Comparison of ENCODE assay signal across 10 mouse cellular contexts in the genomic region with DNA sequence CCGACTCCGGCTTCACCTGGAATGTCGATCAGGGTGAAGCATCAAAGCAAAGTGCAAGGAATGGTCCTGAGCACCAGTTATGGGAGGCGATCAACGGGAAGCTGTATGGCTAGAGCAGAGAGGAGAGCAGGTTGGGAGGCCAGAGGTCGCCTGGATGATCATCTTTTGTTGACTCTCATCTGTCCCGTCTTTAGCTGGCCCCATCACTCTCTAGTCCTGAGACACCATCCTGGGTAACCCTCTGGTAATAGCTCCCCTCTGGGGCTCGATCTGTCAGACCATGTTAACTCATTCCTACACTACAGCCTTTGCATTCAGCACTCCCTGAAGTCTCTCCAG. TPM values are rescaled to one million over a fixed set of nuclear protein-coding genes. Genes with fewer than 3 reads are reported as not detected.
DNase-seq lines count a peak whose midpoint lies in the region; ATAC-seq and TF ChIP-seq lines count a peak whose summit lies in the region.
"Had no signal": no experiment of that assay in that cellular context is flagged by ENCODE, and none has a peak within 500 bp of the region (broad histone marks: within the 10 kb centered on the region; RNA-seq: fewer than 3 reads in every experiment).

No protein-coding gene starts in this region.

- H3K27ac ChIP-seq in left cerebral cortex, adult 2 months = peak overlapping the region; percentile 71
- 0 out of 2 replicates have a peak overlapping the region, but pooled peaks have one; percentile 18 for H3K27ac ChIP-seq in forebrain, embryonic 10.5 days
- H3K27ac ChIP-seq in hindbrain, embryonic 13.5 days = peak overlapping the region; percentile 90
- H3K27ac ChIP-seq in midbrain, embryonic 15.5 days = peak overlapping the region; percentile 81
- H3K27ac ChIP-seq in cerebellum, adult 2 months (ENCODE audit: insufficient read depth, low read length) = no peak overlapping the region
- H3K27ac ChIP-seq: embryonic facial prominence, embryonic 13.5 days had no signal

- peak overlapping the region; percentile 32 for H3K4me3 ChIP-seq in left cerebral cortex, adult 2 months
- no peak overlapping the region for H3K4me3 ChIP-seq in forebrain, embryonic 10.5 days
- no peak overlapping the region for H3K4me3 ChIP-seq in hindbrain, embryonic 13.5 days
- no peak overlapping the region for H3K4me3 ChIP-seq in midbrain, embryonic 15.5 days
- no peak overlapping the region for H3K4me3 ChIP-seq in cerebellum, adult 2 months (replicated peaks; ENCODE audit: insufficient read depth, low read depth, low read length)
- H3K4me3 ChIP-seq: embryonic facial prominence, embryonic 13.5 days; lung, embryonic 15.5 days had no signal

- no peak overlapping the region for H3K9ac ChIP-seq in hindbrain, embryonic 13.5 days
- H3K9ac ChIP-seq in midbrain, embryonic 15.5 days = no peak overlapping the region
- H3K9ac ChIP-seq: embryonic facial prominence, embryonic 13.5 days; lung, embryonic 15.5 days had no signal

- no peaks in the 10 kb centered on the region for H3K36me3 ChIP-seq in forebrain, embryonic 10.5 days (replicated peaks)
- H3K36me3 ChIP-seq in hindbrain, embryonic 13.5 days = no peaks in the 10 kb centered on the region
- no peaks in the 10 kb centered on the region for H3K36me3 ChIP-seq in midbrain, embryonic 15.5 days (replicated peaks)
- H3K36me3 ChIP-seq: embryonic facial prominence, embryonic 13.5 days; lung, embryonic 15.5 days had no signal

- no peaks in the 10 kb centered on the region for H3K9me3 ChIP-seq in forebrain, embryonic 10.5 days
- H3K9me3 ChIP-seq in hindbrain, embryonic 13.5 days = no peaks in the 10 kb centered on the region
- no peaks in the 10 kb centered on the region for H3K9me3 ChIP-seq in midbrain, embryonic 15.5 days
- H3K9me3 ChIP-seq: embryonic facial prominence, embryonic 13.5 days; lung, embryonic 15.5 days had no signal

- intact Hi-C loops in left cerebral cortex, adult 2 months (cut with DNase I) = no loop called here

- TF ChIP-seq POLR2A in cerebellum, adult 2 months (IDR thresholded peaks at IDR 0.05; ENCODE audit: borderline replicate concordance, insufficient read depth, low read length) = no peak

- ATAC-seq in hindbrain, embryonic 13.5 days (ENCODE audit: low FRiP score) = no peak
- ATAC-seq in midbrain, embryonic 15.5 days (replicated peaks) = no peak

- WGBS in forebrain, embryonic 10.5 days = 83% methylated on average over 8 of the region's 8 CpGs
- WGBS in hindbrain, embryonic 13.5 days = 81% methylated on average over 8 of the region's 8 CpGs
- WGBS in midbrain, embryonic 15.5 days = 72% methylated on average over 8 of the region's 8 CpGs
- 82% methylated on average over 8 of the region's 8 CpGs for WGBS in cerebellum, adult 2 months

- TF ChIP-seq CTCF in left cerebral cortex, adult 2 months (IDR thresholded peaks at IDR 0.05) = no peak
- no peak for TF ChIP-seq CTCF in cerebellum, adult 2 months (IDR thresholded peaks at IDR 0.05; ENCODE audit: borderline replicate concordance, insufficient read depth, low read depth, low read length)

- H3K4me1 ChIP-seq in forebrain, embryonic 10.5 days = peaks cover 35% of the 10 kb centered on the region
- H3K4me1 ChIP-seq in hindbrain, embryonic 13.5 days (replicated peaks) = peaks cover 28% of the 10 kb centered on the region
- peaks cover 20% of the 10 kb centered on the region for H3K4me1 ChIP-seq in midbrain, embryonic 15.5 days
- no peaks in the 10 kb centered on the region for H3K4me1 ChIP-seq in cerebellum, adult 2 months (ENCODE audit: control insufficient read depth, insufficient read depth, low read length)

- no peak for DNase-seq in left cerebral cortex, adult 2 months (ENCODE audit: extremely low spot score in 1 of 2, low spot score in 2 of 2)
- DNase-seq in left cerebral cortex, adult 18-20 months (ENCODE audit: low spot score in 2 of 2) = no peak
- DNase-seq in forebrain, embryonic 10.5 days (ENCODE audit: extremely low spot score, low spot score) = no peak
- no peak for DNase-seq in layer of hippocampus, adult 9-11 months
- no peak for DNase-seq in kidney, postnatal 4 days
- DNase-seq in cerebellum, adult 2 months = no peak

- H3K27me3 ChIP-seq in forebrain, embryonic 10.5 days (ENCODE audit: poor library complexity, severe bottlenecking) = peaks cover 82% of the 10 kb centered on the region
- H3K27me3 ChIP-seq in hindbrain, embryonic 13.5 days = peaks cover 65% of the 10 kb centered on the region
- H3K27me3 ChIP-seq in midbrain, embryonic 15.5 days (replicated peaks) = 0 out of 2 replicates have a peak, but pooled peaks cover 3% of the 10 kb centered on the region
- H3K27me3 ChIP-seq in cerebellum, adult 2 months (ENCODE audit: control insufficient read depth, insufficient read depth, low read length) = no peaks in the 10 kb centered on the region
- H3K27me3 ChIP-seq: embryonic facial prominence, embryonic 13.5 days; lung, embryonic 15.5 days had no signal

- peak overlapping the region; percentile 35 for H3K4me2 ChIP-seq in hindbrain, embryonic 13.5 days
- H3K4me2 ChIP-seq in midbrain, embryonic 15.5 days = peak overlapping the region; percentile 27
- H3K4me2 ChIP-seq: embryonic facial prominence, embryonic 13.5 days; lung, embryonic 15.5 days had no signal

RNA-seq across cellular contexts. Expression of a gene that starts 58.6 kb away (rescaled TPM):
- 10 to 100 TPM; 26.7 to 27.2 TPM for total RNA-seq in left cerebral cortex, adult 2 months (2021)
- total RNA-seq in left cerebral cortex, adult 18-20 months (2021) = 10 to 100 TPM; 24.4 to 25.2 TPM
- 88.6 and 89.0 TPM in 2 replicates for polyA plus RNA-seq in forebrain, embryonic 10.5 days (2016; fragmentation: Nextera tagmentation; extraction: Ambion mirVana)
- polyA plus RNA-seq in hindbrain, embryonic 13.5 days (2015; fragmentation: Nextera tagmentation; extraction: Ambion mirVana) = 40.7 and 42.3 TPM in 2 replicates
- 48.2 and 51.3 TPM in 2 replicates for polyA plus RNA-seq in midbrain, embryonic 15.5 days (2015; fragmentation: Nextera tagmentation; extraction: Ambion mirVana)
- 30.6 and 32.7 TPM in 2 replicates for polyA plus RNA-seq in cerebellum, adult 2 months (2012; rRNA removed)
